Mouse (Mus musculus) embryonic facial prominence, embryonic 12.5 days (tissue): Measurements from ENCODE around the gene Gtpbp8. TPM values are rescaled to one million over a fixed set of nuclear protein-coding genes. Genes with fewer than 3 reads are reported as not detected.

Source experiments
- ATAC-seq: fragments of 200-750 bp; cut with Nextera tagmentation; 2 replicates; pipeline ENCODE4 v1.8.0; 2017; ENCODE audit not compliant: insufficient number of reproducible peaks, insufficient read depth, low FRiP score, low TSS enrichment
- H3K27ac ChIP-seq: fragments of 300-500 bp; sonication (generic); 2 replicates; pipeline ENCODE4 v1.5.1; 2016; ENCODE audit warnings: mild to moderate bottlenecking
- H3K27me3 ChIP-seq: fragments of 300-500 bp; sonication (generic); 2 replicates; pipeline ENCODE4 v1.6.1; 2016; ENCODE audit warnings: mild to moderate bottlenecking, moderate library complexity
- H3K36me3 ChIP-seq: fragments of 300-500 bp; sonication (generic); 2 replicates; pipeline ENCODE4 v1.6.1; 2016; ENCODE audit warnings: mild to moderate bottlenecking
- H3K4me1 ChIP-seq: fragments of 300-500 bp; sonication (generic); 2 replicates; pipeline ENCODE4 v1.6.1; 2016
- H3K4me2 ChIP-seq: fragments of 300-500 bp; sonication (generic); replicated peaks from 2 replicates; pipeline ENCODE4 v1.6.1; 2016; ENCODE audit warnings: mild to moderate bottlenecking, moderate library complexity
- H3K4me3 ChIP-seq: fragments of 300-500 bp; sonication (generic); 2 replicates; pipeline ENCODE4 v1.5.1; 2016; ENCODE audit warnings: mild to moderate bottlenecking
- H3K9ac ChIP-seq: fragments of 300-500 bp; sonication (generic); 2 replicates; pipeline ENCODE4 v1.6.1; 2016; ENCODE audit warnings: mild to moderate bottlenecking, moderate library complexity
- H3K9me3 ChIP-seq: fragments of 300-500 bp; sonication (generic); 2 replicates; pipeline ENCODE4 v1.6.1; 2016; ENCODE audit warnings: mild to moderate bottlenecking, moderate library complexity
- WGBS: fragments of 180-500 bp; shearing (Covaris S2); methylation state at CpG from one replicate; pipeline ENCODE4 v1.1.7; 2016; 5-methylcytosine and 5-hydroxymethylcytosine counted together
- polyA plus RNA-seq: library from polyadenylated mRNA; unstranded; fragments of >200 nt; fragmentation: Nextera tagmentation; extraction: Ambion mirVana; gene quantifications from 2 replicates; pipeline ENCODE4 v1.2.1, GENCODE M21; 2016

Gtpbp8 gene
- polyA plus RNA-seq, 1 experiment from 2014 or later: 33.5 TPM

- peak overlapping the region; percentile 41 for H3K4me2 ChIP-seq
- H3K27me3 ChIP-seq: no peaks in the 10 kb centered on the region
- H3K9ac ChIP-seq: no peak overlapping the region
- H3K27ac ChIP-seq: peak overlapping the region; percentile 94
- ATAC-seq: peak; percentile 89
- peaks cover 45% of the 10 kb centered on the region for H3K4me1 ChIP-seq
- peaks cover 5% of the 10 kb centered on the region; the same call in 1 of the 2 replicates for H3K9me3 ChIP-seq
- WGBS: 39% methylated on average over 20 of the region's 20 CpGs
- H3K36me3 ChIP-seq: no peaks in the 10 kb centered on the region
- 0 out of 2 replicates have a peak overlapping the region, but pooled peaks have one; percentile 6 for H3K4me3 ChIP-seq
These were observed 59.0 kb downstream of the Gtpbp8 start for GRCm38 (mm10) chr16:44686991-44687718.

Other genes starting within 250 kb of the Gtpbp8 start
- 37.1 and 37.3 TPM in 2 replicates for gene Boc, start 187.5 kb downstream of the Gtpbp8 start, polyA plus RNA-seq
- 12.6 and 12.9 TPM in 2 replicates for gene Nepro, start 22.1 kb downstream of the Gtpbp8 start, polyA plus RNA-seq
- 0.34 and 0.82 TPM in 2 replicates for gene Cd200r1, start 19.4 kb upstream of the Gtpbp8 start, polyA plus RNA-seq
- not detected in 2 replicates for gene Cd200r4, start 65.4 kb upstream of the Gtpbp8 start, polyA plus RNA-seq
- 0.13 TPM in 1 of 2 replicates, not detected in the other for gene Cd200r2, start 120.7 kb upstream of the Gtpbp8 start, polyA plus RNA-seq
- 0.17 TPM in 1 of 2 replicates, not detected in the other for gene Cd200r3, start 197.3 kb upstream of the Gtpbp8 start, polyA plus RNA-seq